Mouse (Mus musculus) kidney, adult 2 months (tissue): ENCODE results near the gene Pdzrn3.

Experiments
- CTCF ChIP-seq: fragments of 200-500 bp; conservative IDR thresholded peaks from 2 replicates; pipeline ENCODE4 v1.5.1; 2011; ENCODE audit warnings: low read depth, mild to moderate bottlenecking, control low read depth, low read length, moderate library complexity, mixed read lengths; ENCODE audit not compliant: insufficient read depth, insufficient read length
- POLR2A ChIP-seq: fragments of 200-500 bp; IDR thresholded peaks from one replicate; pipeline ENCODE4 v1.6.1; 2011; ENCODE audit warnings: low read depth, low read length, control low read depth

- TF ChIP-seq POLR2A = no peak
- no peak for TF ChIP-seq CTCF
Observed at GRCm38 (mm10) chr6:101384958-101385357, 7.3 kb upstream of the Pdzrn3 start.
